Mouse (Mus musculus) cortical plate, adult 2 months (tissue): Measurements from ENCODE around the gene Fermt2. TPM values are rescaled to one million over a fixed set of nuclear protein-coding genes. Genes with fewer than 3 reads are reported as not detected.
A peak's percentile ranks its signal among the peaks of the same experiment; 100 is the strongest.
"Not testable (repeated sequence)": the region's sequence is repeated elsewhere in the genome, so short reads cannot be mapped to it uniquely, and the experiment has no call there.

Source experiments
- H3K27ac ChIP-seq: fragments of 200-500 bp; 2 replicates; pipeline ENCODE4 v1.5.1; 2012; ENCODE audit warnings: low read length, control low read depth, inconsistent platforms; ENCODE audit not compliant: insufficient read depth
- H3K4me1 ChIP-seq: fragments of 200-500 bp; 2 replicates; pipeline ENCODE4 v1.6.1; 2011; ENCODE audit warnings: low read length; ENCODE audit not compliant: control insufficient read depth, insufficient read depth
- H3K4me3 ChIP-seq: fragments of 200-500 bp; 2 replicates; pipeline ENCODE4 v1.5.1; 2011; ENCODE audit warnings: mild to moderate bottlenecking, low read length, control low read depth; ENCODE audit not compliant: insufficient read depth
- CTCF ChIP-seq: fragments of 200-500 bp; IDR thresholded peaks from 2 replicates; pipeline ENCODE4 v1.5.1; 2011; ENCODE audit warnings: mild to moderate bottlenecking, control low read depth, low read length; ENCODE audit not compliant: insufficient read depth; ENCODE audit errors: extremely low read depth
- POLR2A ChIP-seq: fragments of 200-500 bp; IDR thresholded peaks from 2 replicates; pipeline ENCODE4 v1.6.1; 2011; ENCODE audit warnings: mild to moderate bottlenecking, low read length, control low read depth; ENCODE audit not compliant: insufficient read depth; ENCODE audit errors: extremely low read depth
- polyA plus RNA-seq: library from polyadenylated mRNA; depleted of rRNA; stranded (reverse); fragments of >200 nt; gene quantifications from 2 replicates; pipeline ENCODE4 v1.2.3, GENCODE M21; 2012

The Fermt2 gene
- polyA plus RNA-seq, 1 experiment = 108 TPM

DNA sequence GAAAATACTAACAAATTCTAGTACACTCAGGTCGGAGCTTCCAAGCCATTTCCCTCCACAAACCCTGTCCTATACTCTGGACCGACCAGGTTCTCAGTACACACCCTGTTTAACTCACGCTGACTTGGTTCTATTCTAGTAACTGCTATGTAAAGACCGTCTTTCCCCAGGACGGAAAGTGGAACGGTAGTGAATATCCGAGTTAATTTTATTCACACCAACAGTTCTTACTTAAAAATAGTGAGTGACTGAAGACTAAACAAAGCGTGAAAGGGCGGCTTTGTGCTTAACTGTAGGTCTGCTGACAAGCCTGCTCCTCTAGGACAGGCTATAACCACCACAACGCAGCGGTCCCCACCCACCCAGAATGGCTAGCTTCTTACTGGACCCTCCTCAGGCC, 14.1 kb downstream of the Fermt2 start:
- Histone ChIP-seq H3K4me1 (peaks cover 9% of the 10 kb centered on the region; the same call in 1 of the 2 replicates), H3K4me3 (no peak overlapping the region), H3K27ac (no peak overlapping the region)
- TF ChIP-seq POLR2A (no peak), CTCF (no peak)

DNA sequence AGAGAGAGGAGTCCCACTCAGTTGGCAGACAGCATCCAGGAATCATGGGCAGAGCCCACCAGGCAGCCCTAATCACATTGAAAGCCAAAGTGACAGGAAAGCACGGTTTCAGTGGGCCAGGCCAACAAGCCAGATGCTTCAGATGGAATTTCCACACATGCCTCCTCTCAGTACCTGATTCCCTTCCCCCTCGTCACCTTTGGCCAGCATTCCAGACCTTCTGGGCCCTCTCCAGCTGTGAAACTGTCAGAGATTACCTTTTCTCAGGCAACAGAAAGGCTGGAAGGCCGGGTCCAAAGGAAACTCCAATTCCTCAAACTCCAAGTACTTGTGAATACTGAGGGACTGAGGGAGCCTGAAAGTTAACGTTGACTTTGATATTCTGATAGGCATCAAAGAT, 19.1 kb downstream of the Fermt2 start:
- Histone ChIP-seq H3K4me1 (peaks cover 9% of the 10 kb centered on the region; the same call in 1 of the 2 replicates), H3K27ac (no peak overlapping the region), H3K4me3 (no peak overlapping the region)
- TF ChIP-seq POLR2A (no peak), CTCF (no peak)

DNA sequence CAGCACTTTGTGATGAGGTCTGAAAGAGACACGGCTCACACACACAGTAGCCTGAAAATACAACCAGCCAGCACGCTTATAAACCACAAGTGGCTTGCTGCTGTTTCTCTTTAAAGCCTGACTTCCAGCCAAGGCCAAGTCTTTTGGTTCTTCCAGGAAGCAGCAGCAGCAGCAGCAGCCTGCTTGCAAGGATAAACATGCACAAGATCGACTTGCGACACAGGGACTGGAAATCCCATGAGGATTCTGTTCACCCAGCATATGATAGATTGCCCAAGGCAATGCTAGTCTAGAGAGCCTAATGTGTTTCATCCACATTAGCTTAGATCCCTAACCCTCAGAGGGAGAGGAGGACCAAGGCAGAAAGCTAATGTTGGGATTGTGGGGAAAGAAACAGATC, 22.0 kb downstream of the Fermt2 start:
- TF ChIP-seq POLR2A (no peak), CTCF (no peak)
- H3K4me3 ChIP-seq = no peak overlapping the region
- H3K27ac ChIP-seq = no peak overlapping the region
- peaks cover 8% of the 10 kb centered on the region; the same call in 1 of the 2 replicates for H3K4me1 ChIP-seq

DNA sequence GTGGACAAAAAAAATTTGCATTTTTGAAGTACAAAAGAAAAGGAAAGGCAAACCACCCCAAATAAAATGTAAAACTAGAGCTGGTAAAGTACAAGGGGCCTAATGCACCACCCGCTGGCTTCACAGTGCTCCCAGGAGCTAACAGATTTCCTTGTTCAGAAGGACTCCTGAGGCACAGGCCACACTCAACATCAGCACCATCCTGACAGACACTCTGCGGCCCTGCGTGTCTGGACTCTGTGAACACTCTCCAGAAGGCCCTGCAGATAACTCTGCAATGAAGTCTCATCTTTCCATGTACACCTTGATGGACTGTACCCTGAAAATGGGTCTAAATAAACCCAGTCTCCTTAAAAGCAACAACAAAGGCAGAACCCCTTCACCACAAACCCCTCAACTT, 22.5 kb downstream of the Fermt2 start:
- H3K4me1 ChIP-seq = peaks cover 8% of the 10 kb centered on the region; the same call in 1 of the 2 replicates
- TF ChIP-seq CTCF (no peak), POLR2A (no peak)
- no peak overlapping the region for H3K27ac ChIP-seq
- no peak overlapping the region for H3K4me3 ChIP-seq

DNA sequence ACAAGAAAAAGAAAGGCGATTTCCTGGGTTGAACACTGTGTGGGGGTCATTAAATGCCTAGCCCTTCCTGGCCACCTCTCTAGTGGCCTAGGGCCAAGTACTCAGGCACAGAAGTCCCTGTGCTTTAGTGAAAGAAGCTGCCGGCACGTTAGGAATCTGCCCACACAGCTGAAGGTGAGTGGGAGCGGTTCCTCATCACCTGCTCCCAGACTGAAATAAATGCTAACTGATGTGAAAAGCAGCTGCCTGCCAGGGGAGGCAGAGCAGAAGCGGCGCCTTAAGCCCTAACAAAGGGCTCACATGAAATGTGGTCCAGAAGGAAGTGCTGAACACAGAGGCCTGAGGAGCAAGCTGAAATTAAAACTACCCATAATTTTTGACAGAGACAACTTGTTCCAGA, 22.9 kb downstream of the Fermt2 start:
- TF ChIP-seq CTCF (no peak), POLR2A (no peak)
- no peak overlapping the region for H3K27ac ChIP-seq

DNA sequence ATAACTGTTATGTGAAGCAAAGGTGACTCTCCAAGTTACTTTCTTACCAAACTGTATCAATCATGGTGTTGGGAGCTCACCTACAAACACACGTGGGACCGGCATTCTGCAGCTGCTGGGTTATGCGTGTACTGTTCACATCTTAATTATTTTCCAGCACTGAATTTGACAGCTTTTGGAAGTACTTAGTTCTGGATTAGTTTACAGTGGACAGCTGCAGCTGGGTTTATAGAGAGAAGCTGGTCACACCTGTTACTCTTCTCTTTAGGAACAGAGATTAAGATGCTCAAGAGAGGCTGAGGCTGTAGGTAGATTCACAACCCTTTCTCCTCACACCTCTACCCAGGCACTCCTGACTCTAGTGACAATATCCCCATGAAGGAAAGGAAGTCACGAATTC, 23.8 kb downstream of the Fermt2 start:
- no peak for TF ChIP-seq POLR2A
- no peak for TF ChIP-seq CTCF
- peaks cover 8% of the 10 kb centered on the region; the same call in 1 of the 2 replicates for H3K4me1 ChIP-seq
- no peak overlapping the region for H3K27ac ChIP-seq
- H3K4me3 ChIP-seq = no peak overlapping the region

More for the DNA sequence above, 22.9 kb downstream of the Fermt2 start:
- Histone ChIP-seq H3K4me3 (no peak overlapping the region), H3K4me1 (peaks cover 8% of the 10 kb centered on the region; the same call in 1 of the 2 replicates)

DNA sequence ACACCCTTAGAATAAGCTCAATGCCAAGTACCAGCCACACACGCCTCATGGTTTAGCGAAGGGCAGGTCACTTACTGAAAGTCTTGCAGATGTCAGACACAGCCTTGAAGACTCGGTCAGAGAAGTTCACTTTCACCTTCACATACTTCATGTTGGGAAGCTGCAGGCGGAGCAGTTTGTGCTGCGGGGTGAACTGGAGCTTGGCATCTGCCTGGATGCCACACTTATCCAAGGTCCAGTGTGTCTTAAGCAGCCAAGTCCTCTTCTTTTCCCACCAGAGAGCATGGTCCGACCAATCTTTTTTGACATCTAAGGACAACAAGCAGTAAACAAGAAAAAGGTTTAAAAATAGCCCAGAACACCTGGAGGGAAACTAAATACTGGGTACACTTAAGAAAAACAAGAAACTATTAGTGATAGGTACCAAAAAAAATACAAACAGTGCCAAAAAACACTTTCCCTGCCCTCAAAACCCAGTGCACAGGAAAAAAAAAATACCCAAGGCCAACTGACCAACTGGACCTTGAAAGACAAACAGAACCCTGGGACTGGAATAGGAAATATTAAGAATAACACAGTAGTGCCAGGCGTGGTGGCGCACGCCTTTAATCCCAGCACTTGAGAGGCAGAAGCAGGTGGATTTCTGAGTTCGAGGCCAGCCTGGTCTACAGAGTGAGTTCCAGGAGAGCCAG, 25.4 kb downstream of the Fermt2 start:
- Histone ChIP-seq H3K27ac (peak overlapping the region; percentile 33), H3K4me3 (no peak overlapping the region), H3K4me1 (peaks cover 6% of the 10 kb centered on the region; the same call in 1 of the 2 replicates)
- TF ChIP-seq POLR2A = no peak
- no peak for TF ChIP-seq CTCF

DNA sequence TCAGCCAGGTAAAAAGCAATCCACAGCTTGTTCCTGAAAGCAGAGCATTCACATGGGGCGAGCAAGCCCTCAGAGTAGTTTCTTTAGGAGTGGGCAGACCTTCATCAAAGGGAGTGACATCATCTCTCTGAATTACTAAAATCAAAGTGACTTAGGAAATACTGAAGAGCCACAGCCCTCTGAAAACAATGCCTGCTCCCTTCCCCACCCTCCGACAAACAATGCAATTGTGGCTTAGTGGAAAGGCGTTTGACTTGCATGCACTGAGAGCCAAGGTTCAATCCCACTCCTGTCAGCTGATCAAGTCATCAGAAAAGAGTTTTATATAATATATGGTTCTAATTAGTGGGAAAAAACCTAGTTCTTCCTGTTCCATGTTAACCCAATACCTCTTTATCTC, 26.0 kb downstream of the Fermt2 start:
- peaks cover 8% of the 10 kb centered on the region for H3K4me1 ChIP-seq
- TF ChIP-seq POLR2A (no peak), CTCF (no peak)
- H3K4me3 ChIP-seq = no peak overlapping the region
- H3K27ac ChIP-seq = no peak overlapping the region

DNA sequence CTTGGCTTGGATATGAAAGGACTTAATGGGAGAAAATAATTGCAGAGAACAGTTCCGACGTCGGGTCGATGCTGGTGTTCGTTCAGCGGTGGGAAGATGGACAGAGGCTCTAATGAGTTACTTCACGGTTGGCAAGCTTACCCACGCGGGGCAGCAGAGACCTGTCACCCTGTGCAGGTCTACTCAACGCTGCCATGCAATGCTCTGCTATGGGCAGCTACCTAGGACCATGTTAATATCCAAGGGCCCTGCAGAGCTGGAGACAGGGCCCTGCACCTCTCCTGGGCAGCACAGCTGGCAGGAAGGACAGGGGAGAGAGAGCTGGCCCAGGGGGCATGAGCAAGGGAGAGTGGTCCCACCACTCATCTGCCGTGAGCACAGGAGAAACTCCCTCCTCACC, 29.9 kb downstream of the Fermt2 start:
- TF ChIP-seq CTCF (no peak), POLR2A (no peak)
- no peak overlapping the region for H3K4me3 ChIP-seq
- no peak overlapping the region for H3K27ac ChIP-seq
- H3K4me1 ChIP-seq = peaks cover 4% of the 10 kb centered on the region

DNA sequence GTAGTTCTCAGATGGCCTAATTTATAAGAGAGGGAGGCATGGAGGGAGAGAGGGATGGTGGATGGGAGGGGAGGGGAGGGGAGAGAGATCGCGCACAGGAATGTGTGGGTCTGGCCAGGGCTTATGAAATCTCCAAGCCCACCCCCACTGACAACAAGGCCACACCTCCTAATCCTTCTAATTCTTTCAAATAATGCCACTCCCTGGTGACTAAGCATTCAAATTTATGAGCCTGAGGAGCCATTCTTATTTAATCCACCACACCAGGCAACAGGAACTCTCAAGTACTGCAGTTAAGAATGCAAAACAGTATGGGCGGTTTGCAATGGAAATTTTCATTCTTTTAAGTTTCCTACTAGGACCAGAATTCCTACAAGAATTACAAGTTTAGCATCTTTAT, 32.8 kb downstream of the Fermt2 start:
- TF ChIP-seq CTCF (no peak), POLR2A (no peak)
- no peak overlapping the region for H3K27ac ChIP-seq
- no peak overlapping the region for H3K4me3 ChIP-seq
- peaks cover 4% of the 10 kb centered on the region for H3K4me1 ChIP-seq

DNA sequence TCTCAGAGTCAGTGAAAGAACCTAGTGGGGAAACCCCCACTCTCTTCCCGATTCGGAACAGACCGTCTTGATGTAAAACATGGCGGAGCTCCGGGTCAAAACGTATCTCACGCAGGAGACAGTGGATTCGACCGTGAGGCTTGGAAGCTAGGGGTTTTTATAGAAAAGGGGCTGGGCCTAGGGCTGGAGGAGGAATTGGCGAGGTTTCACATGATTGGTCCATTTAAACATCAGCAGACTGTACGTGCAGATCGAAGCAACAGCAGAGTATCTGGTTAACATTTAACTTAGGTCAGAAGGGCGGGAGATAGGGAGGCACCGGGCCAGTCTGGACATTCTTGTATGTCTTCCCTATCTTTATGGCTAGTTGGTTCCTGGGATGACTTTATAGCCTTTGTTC, 34.1 kb downstream of the Fermt2 start:
- H3K27ac ChIP-seq, H3K4me1 ChIP-seq, H3K4me3 ChIP-seq: not testable (repeated sequence)
